Mouse (Mus musculus): Measurements from ENCODE around the gene Wdr3. TPM values are rescaled to one million over a fixed set of nuclear protein-coding genes. Genes with fewer than 3 reads are reported as not detected.

Wdr3 gene
- 38.0 and 38.1 TPM in 2 replicates for polyA plus RNA-seq (2015; fragmentation: Nextera tagmentation; extraction: Ambion mirVana)

GRCm38 (mm10) chr3:100162315-100163105, at the start of gene Wdr3, which contains the start of gene Gdap2:
Gene Wdr3, minus strand, starts transcription at chr3:100162407.
Gene Gdap2, plus strand, starts transcription at chr3:100162381.
- peak; percentile 98 for ATAC-seq (ENCODE audit: low read depth)

GRCm38 (mm10) chr3:100206973-100207372, 44.8 kb upstream of the Wdr3 start:
- no peak overlapping the region for H3K27ac ChIP-seq (ENCODE audit: low read length)
- WGBS = 33% methylated on average over 1 of the region's 1 CpGs
- H3K9me3 ChIP-seq (ENCODE audit: control insufficient read depth, low read length) = no peaks in the 10 kb centered on the region
- H3K36me3 ChIP-seq (ENCODE audit: control insufficient read depth, insufficient read depth, low read length) = peaks cover 6% of the 10 kb centered on the region; the same call in 1 of the 2 replicates
- no peak overlapping the region for H3K4me2 ChIP-seq (ENCODE audit: low read depth, low read length)
- H3K27me3 ChIP-seq (ENCODE audit: control insufficient read depth, insufficient read depth, low read depth, low read length) = no peaks in the 10 kb centered on the region
- H3K4me3 ChIP-seq (ENCODE audit: low read length) = no peak overlapping the region
- H3K9ac ChIP-seq (ENCODE audit: low read length) = no peak overlapping the region
- H3K4me1 ChIP-seq (replicated peaks; ENCODE audit: control insufficient read depth, insufficient read depth, low read length) = no peaks in the 10 kb centered on the region
- ATAC-seq (ENCODE audit: low read depth) = no peak

More at GRCm38 (mm10) chr3:100162315-100163105, at the start of gene Wdr3, which contains the start of gene Gdap2:
- Histone ChIP-seq H3K36me3 (ENCODE audit: control insufficient read depth, insufficient read depth, low read length) (peaks cover 6% of the 10 kb centered on the region; the same call in 1 of the 2 replicates), H3K4me2 (ENCODE audit: low read depth, low read length) (peak within 1 kb of the TSS; percentile 84), H3K27me3 (ENCODE audit: control insufficient read depth, insufficient read depth, low read depth, low read length) (no peaks in the 10 kb centered on the region), H3K27ac (ENCODE audit: low read length) (peak within 1 kb of the TSS; percentile 93), H3K4me3 (ENCODE audit: low read length) (peak within 1 kb of the TSS; percentile 85), H3K9me3 (ENCODE audit: control insufficient read depth, low read length) (no peaks in the 10 kb centered on the region), H3K9ac (ENCODE audit: low read length) (peak within 1 kb of the TSS; percentile 83), H3K4me1 (replicated peaks; ENCODE audit: control insufficient read depth, insufficient read depth, low read length) (peaks cover 6% of the 10 kb centered on the region)
- WGBS = under 1% methylated on average over 55 of the region's 55 CpGs

GRCm38 (mm10) chr3:100201554-100201953, 39.3 kb upstream of the Wdr3 start:
- 86% methylated on average over 7 of the region's 7 CpGs for WGBS
- Histone ChIP-seq H3K9ac (ENCODE audit: low read length) (no peak overlapping the region), H3K27me3 (ENCODE audit: control insufficient read depth, insufficient read depth, low read depth, low read length) (no peaks in the 10 kb centered on the region), H3K4me1 (replicated peaks; ENCODE audit: control insufficient read depth, insufficient read depth, low read length) (no peaks in the 10 kb centered on the region), H3K4me2 (ENCODE audit: low read depth, low read length) (no peak overlapping the region), H3K4me3 (ENCODE audit: low read length) (no peak overlapping the region), H3K36me3 (ENCODE audit: control insufficient read depth, insufficient read depth, low read length) (peaks cover 15% of the 10 kb centered on the region; the same call in 1 of the 2 replicates), H3K9me3 (ENCODE audit: control insufficient read depth, low read length) (no peaks in the 10 kb centered on the region), H3K27ac (ENCODE audit: low read length) (no peak overlapping the region)
- ATAC-seq (ENCODE audit: low read depth) = no peak

GRCm38 (mm10) chr3:100194210-100194609, 32.0 kb upstream of the Wdr3 start:
- H3K36me3 ChIP-seq (ENCODE audit: control insufficient read depth, insufficient read depth, low read length) = peaks cover 15% of the 10 kb centered on the region
- WGBS = 27% methylated on average over 5 of the region's 5 CpGs
- H3K9ac ChIP-seq (ENCODE audit: low read length) = no peak overlapping the region
- H3K4me1 ChIP-seq (replicated peaks; ENCODE audit: control insufficient read depth, insufficient read depth, low read length) = no peaks in the 10 kb centered on the region
- no peak overlapping the region for H3K27ac ChIP-seq (ENCODE audit: low read length)
- H3K4me3 ChIP-seq (ENCODE audit: low read length) = no peak overlapping the region
- no peak overlapping the region for H3K4me2 ChIP-seq (ENCODE audit: low read depth, low read length)
- H3K9me3 ChIP-seq (ENCODE audit: control insufficient read depth, low read length) = no peaks in the 10 kb centered on the region
- H3K27me3 ChIP-seq (ENCODE audit: control insufficient read depth, insufficient read depth, low read depth, low read length) = no peaks in the 10 kb centered on the region
- peak; percentile 43; the same call in 1 of the 2 replicates for ATAC-seq (ENCODE audit: low read depth)

- WGBS = 85% methylated on average over 11 of the region's 11 CpGs
- no peak overlapping the region for H3K4me2 ChIP-seq (ENCODE audit: low read depth, low read length)
Measured at GRCm38 (mm10) chr3:100189861-100190260, 27.7 kb upstream of the Wdr3 start.

GRCm38 (mm10) chr3:100189444-100189843, 27.2 kb upstream of the Wdr3 start:
- Histone ChIP-seq H3K9ac (ENCODE audit: low read length) (no peak overlapping the region), H3K4me3 (ENCODE audit: low read length) (no peak overlapping the region), H3K4me2 (ENCODE audit: low read depth, low read length) (no peak overlapping the region), H3K27ac (ENCODE audit: low read length) (no peak overlapping the region), H3K27me3 (ENCODE audit: control insufficient read depth, insufficient read depth, low read depth, low read length) (no peaks in the 10 kb centered on the region), H3K4me1 (replicated peaks; ENCODE audit: control insufficient read depth, insufficient read depth, low read length) (no peaks in the 10 kb centered on the region), H3K36me3 (ENCODE audit: control insufficient read depth, insufficient read depth, low read length) (peaks cover 6% of the 10 kb centered on the region), H3K9me3 (ENCODE audit: control insufficient read depth, low read length) (no peaks in the 10 kb centered on the region)
- 29% methylated on average over 1 of the region's 1 CpGs for WGBS
- peak; percentile 20; the same call in 1 of the 2 replicates for ATAC-seq (ENCODE audit: low read depth)

More at GRCm38 (mm10) chr3:100189861-100190260, 27.7 kb upstream of the Wdr3 start:
- H3K27me3 ChIP-seq (ENCODE audit: control insufficient read depth, insufficient read depth, low read depth, low read length) = no peaks in the 10 kb centered on the region
- H3K27ac ChIP-seq (ENCODE audit: low read length) = no peak overlapping the region
- no peak overlapping the region for H3K4me3 ChIP-seq (ENCODE audit: low read length)
- H3K9me3 ChIP-seq (ENCODE audit: control insufficient read depth, low read length) = no peaks in the 10 kb centered on the region
- peaks cover 6% of the 10 kb centered on the region for H3K36me3 ChIP-seq (ENCODE audit: control insufficient read depth, insufficient read depth, low read length)
- ATAC-seq (ENCODE audit: low read depth) = no peak
- no peak overlapping the region for H3K9ac ChIP-seq (ENCODE audit: low read length)
- H3K4me1 ChIP-seq (replicated peaks; ENCODE audit: control insufficient read depth, insufficient read depth, low read length) = no peaks in the 10 kb centered on the region

GRCm38 (mm10) chr3:100180471-100180870, 18.3 kb upstream of the Wdr3 start:
- Histone ChIP-seq H3K9me3 (ENCODE audit: control insufficient read depth, low read length) (no peaks in the 10 kb centered on the region), H3K4me3 (ENCODE audit: low read length) (no peak overlapping the region), H3K27ac (ENCODE audit: low read length) (no peak overlapping the region), H3K27me3 (ENCODE audit: control insufficient read depth, insufficient read depth, low read depth, low read length) (no peaks in the 10 kb centered on the region), H3K36me3 (ENCODE audit: control insufficient read depth, insufficient read depth, low read length) (peaks cover 16% of the 10 kb centered on the region), H3K9ac (ENCODE audit: low read length) (no peak overlapping the region), H3K4me1 (replicated peaks; ENCODE audit: control insufficient read depth, insufficient read depth, low read length) (no peaks in the 10 kb centered on the region), H3K4me2 (ENCODE audit: low read depth, low read length) (no peak overlapping the region)
- WGBS = 52% methylated on average over 3 of the region's 3 CpGs
- no peak for ATAC-seq (ENCODE audit: low read depth)

GRCm38 (mm10) chr3:100176031-100176430, 13.8 kb upstream of the Wdr3 start:
- Histone ChIP-seq H3K4me2 (ENCODE audit: low read depth, low read length) (no peak overlapping the region), H3K4me3 (ENCODE audit: low read length) (no peak overlapping the region), H3K27ac (ENCODE audit: low read length) (no peak overlapping the region), H3K4me1 (replicated peaks; ENCODE audit: control insufficient read depth, insufficient read depth, low read length) (no peaks in the 10 kb centered on the region), H3K27me3 (ENCODE audit: control insufficient read depth, insufficient read depth, low read depth, low read length) (no peaks in the 10 kb centered on the region), H3K9ac (ENCODE audit: low read length) (no peak overlapping the region), H3K9me3 (ENCODE audit: control insufficient read depth, low read length) (no peaks in the 10 kb centered on the region), H3K36me3 (ENCODE audit: control insufficient read depth, insufficient read depth, low read length) (peaks cover 26% of the 10 kb centered on the region)
- no peak for ATAC-seq (ENCODE audit: low read depth)
- 83% methylated on average over 2 of the region's 2 CpGs for WGBS

- Histone ChIP-seq H3K4me2 (ENCODE audit: low read depth, low read length) (no peak overlapping the region), H3K36me3 (ENCODE audit: control insufficient read depth, insufficient read depth, low read length) (no peaks in the 10 kb centered on the region), H3K27me3 (ENCODE audit: control insufficient read depth, insufficient read depth, low read depth, low read length) (no peaks in the 10 kb centered on the region), H3K27ac (ENCODE audit: low read length) (no peak overlapping the region), H3K4me3 (ENCODE audit: low read length) (no peak overlapping the region), H3K9ac (ENCODE audit: low read length) (no peak overlapping the region), H3K9me3 (ENCODE audit: control insufficient read depth, low read length) (no peaks in the 10 kb centered on the region), H3K4me1 (replicated peaks; ENCODE audit: control insufficient read depth, insufficient read depth, low read length) (peaks cover 6% of the 10 kb centered on the region)
- no peak for ATAC-seq (ENCODE audit: low read depth)
Measured at GRCm38 (mm10) chr3:100164991-100165390, 2.8 kb upstream of the Wdr3 start.

All from lung, embryonic 16.5 days (tissue).